Mouse (Mus musculus) liver, embryonic 16.5 days (tissue): Measurements from ENCODE around the gene Hist4h4. TPM values are rescaled to one million over a fixed set of nuclear protein-coding genes. Genes with fewer than 3 reads are reported as not detected.

Experiments
- ATAC-seq: fragments of 200-750 bp; cut with Nextera tagmentation; 2 replicates; pipeline ENCODE4 v1.8.0; 2017; ENCODE audit warnings: low read depth, mild to moderate bottlenecking, moderate number of reproducible peaks, moderate library complexity
- H3K27ac ChIP-seq: fragments of 300-500 bp; sonication (generic); 2 replicates; pipeline ENCODE4 v1.5.1; 2014; ENCODE audit warnings: mild to moderate bottlenecking, low read length
- H3K27me3 ChIP-seq: fragments of 300-500 bp; sonication (generic); 2 replicates; pipeline ENCODE4 v1.6.1; 2014; ENCODE audit warnings: low read depth, low read length, mixed read lengths; ENCODE audit not compliant: control insufficient read depth, insufficient read depth
- H3K36me3 ChIP-seq: fragments of 300-500 bp; sonication (generic); 2 replicates; pipeline ENCODE4 v1.6.1; 2014; ENCODE audit warnings: mild to moderate bottlenecking; ENCODE audit not compliant: control insufficient read depth, insufficient read depth
- H3K4me1 ChIP-seq: fragments of 300-500 bp; sonication (generic); 2 replicates; pipeline ENCODE4 v1.6.1; 2014; ENCODE audit warnings: low read depth, low read length, mixed read lengths; ENCODE audit not compliant: control insufficient read depth
- H3K4me2 ChIP-seq: fragments of 300-500 bp; sonication (generic); 2 replicates; pipeline ENCODE4 v1.6.1; 2014; ENCODE audit warnings: low read depth, low read length, mixed read lengths
- H3K4me3 ChIP-seq: fragments of 300-500 bp; sonication (generic); 2 replicates; pipeline ENCODE4 v1.5.1; 2014; ENCODE audit warnings: low read depth, mild to moderate bottlenecking, low read length
- H3K9ac ChIP-seq: fragments of 300-500 bp; sonication (generic); 2 replicates; pipeline ENCODE4 v1.6.1; 2014; ENCODE audit warnings: low read depth, low read length
- H3K9me3 ChIP-seq: fragments of 300-500 bp; sonication (generic); replicated peaks from 2 replicates; pipeline ENCODE4 v1.6.1; 2016; ENCODE audit warnings: low read length; ENCODE audit not compliant: control insufficient read depth
- WGBS: fragments of 180-500 bp; shearing (Covaris S2); extraction: QIAGEN DNeasy Blood & Tissue Kit; methylation state at CpG from one replicate; pipeline ENCODE4 v1.1.7; 2014; ENCODE audit not compliant: insufficient replicate concordance; 5-methylcytosine and 5-hydroxymethylcytosine counted together
- polyA plus RNA-seq: library from polyadenylated mRNA; unstranded; fragments of >200 nt; fragmentation: Nextera tagmentation; extraction: Ambion mirVana; gene quantifications from 2 replicates; pipeline ENCODE4 v1.2.1, GENCODE M21; 2015

Hist4h4 gene
- polyA plus RNA-seq, 1 experiment from 2014 or later = 1.2 TPM

GRCm38 (mm10) chr6:136809077-136809476, 4.9 kb upstream of the Hist4h4 start:
- Histone ChIP-seq H3K4me3 (peak overlapping the region; percentile 91), H3K9me3 (no peaks in the 10 kb centered on the region), H3K36me3 (peaks cover 22% of the 10 kb centered on the region), H3K4me2 (peak overlapping the region; percentile 86), H3K4me1 (peaks cover 42% of the 10 kb centered on the region), H3K9ac (peak overlapping the region; percentile 92), H3K27me3 (no peaks in the 10 kb centered on the region), H3K27ac (peak overlapping the region; percentile 89)
- 1% methylated on average over 14 of the region's 14 CpGs for WGBS
- ATAC-seq = no peak

GRCm38 (mm10) chr6:136808631-136809046, 4.4 kb upstream of the Hist4h4 start:
- peak; percentile 12 for ATAC-seq
- Histone ChIP-seq H3K9ac (peak overlapping the region; percentile 92), H3K9me3 (no peaks in the 10 kb centered on the region), H3K36me3 (peaks cover 18% of the 10 kb centered on the region), H3K27me3 (no peaks in the 10 kb centered on the region), H3K4me2 (peak overlapping the region; percentile 86), H3K27ac (peak overlapping the region; percentile 89), H3K4me1 (peaks cover 42% of the 10 kb centered on the region), H3K4me3 (peak overlapping the region; percentile 91)
- WGBS = 0% methylated on average over 27 of the region's 28 CpGs

DNA sequence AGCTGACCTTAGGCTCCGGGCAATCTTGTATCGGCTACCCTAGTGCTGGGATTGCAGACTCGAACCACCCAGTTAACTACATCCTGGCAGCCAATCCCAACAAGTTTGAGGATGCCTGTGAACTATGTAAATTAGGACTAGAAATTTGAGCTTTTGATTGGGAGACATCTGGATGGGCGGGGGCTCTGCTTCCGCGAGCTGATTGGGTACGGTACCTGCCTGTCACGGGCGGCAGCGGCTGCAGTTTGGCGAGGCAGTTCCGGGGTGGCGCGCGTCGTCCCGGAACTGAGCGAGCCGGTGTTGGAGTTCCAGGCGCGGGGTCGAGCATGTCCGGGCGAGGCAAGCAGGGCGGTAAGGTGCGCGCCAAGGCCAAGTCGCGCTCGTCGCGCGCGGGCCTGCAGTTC, 3.8 kb upstream of the Hist4h4 start, which contains the start of gene H2afj:
TSS of gene H2afj (plus strand) at position 231 of the 404 bp plus-strand sequence.
- ATAC-seq = peak; percentile 78
- peak within 1 kb of the TSS; percentile 91 for H3K4me3 ChIP-seq
- H3K9ac ChIP-seq = peak within 1 kb of the TSS; percentile 92
- H3K4me2 ChIP-seq = peak within 1 kb of the TSS; percentile 86
- H3K27ac ChIP-seq = peak within 1 kb of the TSS; percentile 91
- H3K4me1 ChIP-seq = peaks cover 45% of the 10 kb centered on the region
- no peaks in the 10 kb centered on the region for H3K27me3 ChIP-seq
- WGBS = under 1% methylated on average over 34 of the region's 34 CpGs
- H3K9me3 ChIP-seq = no peaks in the 10 kb centered on the region
- H3K36me3 ChIP-seq = peaks cover 13% of the 10 kb centered on the region

GRCm38 (mm10) chr6:136807395-136808013, 3.3 kb upstream of the Hist4h4 start:
- peak overlapping the region; percentile 91 for H3K27ac ChIP-seq
- no peak for ATAC-seq
- no peaks in the 10 kb centered on the region for H3K9me3 ChIP-seq
- WGBS = 46% methylated on average over 18 of the region's 18 CpGs
- peaks cover 11% of the 10 kb centered on the region for H3K36me3 ChIP-seq
- H3K9ac ChIP-seq = peak overlapping the region; percentile 62
- no peaks in the 10 kb centered on the region for H3K27me3 ChIP-seq
- peak overlapping the region; percentile 77 for H3K4me2 ChIP-seq
- peaks cover 48% of the 10 kb centered on the region for H3K4me1 ChIP-seq
- peak overlapping the region; percentile 91 for H3K4me3 ChIP-seq

- peak overlapping the region; percentile 62 for H3K9ac ChIP-seq
- H3K36me3 ChIP-seq = peaks cover 4% of the 10 kb centered on the region; the same call in 1 of the 2 replicates
- peaks cover 48% of the 10 kb centered on the region for H3K4me1 ChIP-seq
- WGBS = 71% methylated on average over 5 of the region's 5 CpGs
- no peak for ATAC-seq
- peak overlapping the region; percentile 91 for H3K4me3 ChIP-seq
- H3K27ac ChIP-seq = peak overlapping the region; percentile 63
- H3K4me2 ChIP-seq = peak overlapping the region; percentile 77
- H3K9me3 ChIP-seq = no peaks in the 10 kb centered on the region
- H3K27me3 ChIP-seq = no peaks in the 10 kb centered on the region
Observed at GRCm38 (mm10) chr6:136806819-136807218, 2.6 kb upstream of the Hist4h4 start.

GRCm38 (mm10) chr6:136805409-136805775, 1.2 kb upstream of the Hist4h4 start:
- peak overlapping the region; percentile 86 for H3K4me2 ChIP-seq
- H3K4me3 ChIP-seq = no peak overlapping the region; the same call in 1 of the 2 replicates
- H3K9ac ChIP-seq = 0 out of 2 replicates have a peak overlapping the region, but pooled peaks have one; percentile 31
- 64% methylated on average over 1 of the region's 1 CpGs for WGBS
- H3K36me3 ChIP-seq = peaks cover under 1% of the 10 kb centered on the region; the same call in 1 of the 2 replicates
- no peaks in the 10 kb centered on the region for H3K27me3 ChIP-seq
- H3K27ac ChIP-seq = peak overlapping the region; percentile 100
- ATAC-seq = no peak
- peaks cover 54% of the 10 kb centered on the region for H3K4me1 ChIP-seq
- H3K9me3 ChIP-seq = no peaks in the 10 kb centered on the region

DNA sequence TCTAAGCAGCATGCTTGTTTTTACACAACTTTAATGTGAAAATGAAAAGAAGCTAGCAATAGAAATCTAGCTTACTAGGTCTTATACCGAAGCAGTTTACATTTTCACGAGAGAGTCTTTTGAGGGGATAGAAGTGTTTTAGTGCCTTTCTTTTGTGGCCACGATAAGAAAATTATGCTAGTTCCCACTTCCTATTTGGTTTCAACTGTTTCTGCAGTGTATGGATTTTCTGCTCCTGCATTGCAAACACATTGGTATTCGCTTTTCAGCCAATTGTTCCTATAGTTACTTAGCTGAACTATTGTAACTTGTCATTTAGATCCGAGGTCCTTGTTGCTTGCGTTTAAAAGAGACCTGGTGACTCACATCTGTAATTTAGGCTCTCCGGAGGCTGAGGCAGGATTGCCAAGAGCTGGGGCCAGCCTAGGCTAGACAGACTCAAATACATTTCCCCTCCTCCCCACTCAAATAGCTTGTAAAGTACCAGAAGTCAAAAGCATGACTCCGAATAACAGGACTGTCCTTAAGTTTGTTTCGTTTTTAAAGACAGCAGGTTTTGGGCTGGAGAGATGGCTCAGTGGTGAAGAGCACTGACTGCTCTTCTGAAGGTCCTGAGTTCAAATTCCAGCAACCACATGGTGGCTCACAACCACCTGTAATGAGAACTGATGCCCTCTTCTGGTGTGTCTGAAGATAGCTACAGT, 642 bp upstream of the Hist4h4 start:
- peaks cover 48% of the 10 kb centered on the region for H3K4me1 ChIP-seq
- H3K9ac ChIP-seq = peak overlapping the region; percentile 63
- ATAC-seq = no peak
- H3K27ac ChIP-seq = peak overlapping the region; percentile 100
- no peaks in the 10 kb centered on the region for H3K27me3 ChIP-seq
- H3K9me3 ChIP-seq = no peaks in the 10 kb centered on the region
- peak overlapping the region; percentile 86 for H3K4me2 ChIP-seq
- 11% methylated on average over 9 of the region's 9 CpGs for WGBS
- no peaks in the 10 kb centered on the region for H3K36me3 ChIP-seq
- peak overlapping the region; percentile 77 for H3K4me3 ChIP-seq

DNA sequence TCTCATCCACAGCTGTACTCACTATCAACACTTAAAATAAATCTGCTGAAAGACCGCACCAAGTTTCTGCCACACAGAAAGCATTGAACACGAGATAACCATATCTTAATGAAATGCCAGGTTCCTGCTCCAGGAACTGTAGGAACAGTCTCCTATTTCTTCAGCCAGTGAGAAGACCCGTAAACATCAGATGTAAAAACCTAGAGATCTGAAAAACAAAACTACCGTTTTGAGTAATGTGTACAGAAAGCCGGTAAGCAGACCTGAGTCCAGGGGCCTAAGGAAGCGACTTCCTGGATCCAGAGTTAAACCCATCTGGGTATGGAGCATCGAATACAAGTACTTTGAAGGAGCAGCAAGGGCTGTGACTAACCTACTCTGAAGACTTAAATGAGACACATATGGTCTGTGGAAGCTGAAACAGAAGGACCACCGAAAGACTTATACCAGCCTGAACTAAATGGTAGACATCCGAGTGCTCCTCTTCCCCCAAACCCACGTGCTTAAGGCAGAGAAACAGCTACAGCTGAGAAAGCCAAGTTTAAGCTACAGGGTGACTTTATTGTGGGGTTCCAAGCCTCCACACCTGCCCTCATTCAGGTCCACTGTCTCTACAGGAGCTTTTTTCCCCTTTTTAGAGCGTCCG, 999 bp downstream of the Hist4h4 start:
- Histone ChIP-seq H3K36me3 (no peaks in the 10 kb centered on the region), H3K27me3 (no peaks in the 10 kb centered on the region), H3K27ac (peak overlapping the region; percentile 100), H3K9ac (peak overlapping the region; percentile 95), H3K4me3 (peak overlapping the region; percentile 77), H3K9me3 (no peaks in the 10 kb centered on the region), H3K4me2 (peak overlapping the region; percentile 86), H3K4me1 (peaks cover 41% of the 10 kb centered on the region)
- 4% methylated on average over 12 of the region's 12 CpGs for WGBS
- ATAC-seq = no peak
